Mouse (Mus musculus) neural tube, embryonic 12.5 days (tissue): ENCODE results near the gene Uroc1. TPM values are rescaled to one million over a fixed set of nuclear protein-coding genes. Genes with fewer than 3 reads are reported as not detected.
A peak's percentile ranks its signal among the peaks of the same experiment; 100 is the strongest.

Experiments used
- ATAC-seq: fragments of 200-750 bp; cut with Nextera tagmentation; 2 replicates; pipeline ENCODE4 v1.8.0; 2017; ENCODE audit warnings: low read depth, mild to moderate bottlenecking, moderate TSS enrichment, moderate library complexity; ENCODE audit not compliant: low FRiP score
- H3K27ac ChIP-seq: fragments of 300-500 bp; sonication (generic); 2 replicates; pipeline ENCODE4 v1.5.1; 2016
- H3K27me3 ChIP-seq: fragments of 300-500 bp; sonication (generic); replicated peaks from 2 replicates; pipeline ENCODE4 v1.6.1; 2016; ENCODE audit warnings: mild to moderate bottlenecking
- H3K36me3 ChIP-seq: fragments of 300-500 bp; sonication (generic); 2 replicates; pipeline ENCODE4 v1.6.1; 2016; ENCODE audit warnings: mild to moderate bottlenecking
- H3K4me1 ChIP-seq: fragments of 300-500 bp; sonication (generic); 2 replicates; pipeline ENCODE4 v1.6.1; 2016
- H3K4me2 ChIP-seq: fragments of 300-500 bp; sonication (generic); replicated peaks from 2 replicates; pipeline ENCODE4 v1.6.1; 2016; ENCODE audit warnings: mild to moderate bottlenecking
- H3K4me3 ChIP-seq: fragments of 300-500 bp; sonication (generic); 2 replicates; pipeline ENCODE4 v1.5.1; 2016
- H3K9ac ChIP-seq: fragments of 300-500 bp; sonication (generic); 2 replicates; pipeline ENCODE4 v1.6.1; 2016; ENCODE audit warnings: mild to moderate bottlenecking
- H3K9me3 ChIP-seq: fragments of 300-500 bp; sonication (generic); 2 replicates; pipeline ENCODE4 v1.6.1; 2016; ENCODE audit warnings: mild to moderate bottlenecking
- WGBS: fragments of 180-500 bp; shearing (Covaris S2); methylation state at CpG from one replicate; pipeline ENCODE4 v1.1.7; 2016; 5-methylcytosine and 5-hydroxymethylcytosine counted together
- polyA plus RNA-seq: library from polyadenylated mRNA; unstranded; fragments of >200 nt; fragmentation: Nextera tagmentation; extraction: Ambion mirVana; gene quantifications from 2 replicates; pipeline ENCODE4 v1.2.1, GENCODE M21; 2016

Gene Uroc1
- polyA plus RNA-seq, 1 experiment from 2014 or later, result not detected

GRCm38 (mm10) chr6:90360922-90361614 lies 28.0 kb downstream of the Uroc1 start:
- Histone ChIP-seq H3K4me1 (no peaks in the 10 kb centered on the region), H3K9ac (no peak overlapping the region), H3K9me3 (no peaks in the 10 kb centered on the region), H3K4me3 (no peak overlapping the region), H3K4me2 (no peak overlapping the region), H3K36me3 (no peaks in the 10 kb centered on the region), H3K27ac (no peak overlapping the region), H3K27me3 (no peaks in the 10 kb centered on the region)
- 86% methylated on average over 6 of the region's 6 CpGs for WGBS
- ATAC-seq, result no peak

DNA sequence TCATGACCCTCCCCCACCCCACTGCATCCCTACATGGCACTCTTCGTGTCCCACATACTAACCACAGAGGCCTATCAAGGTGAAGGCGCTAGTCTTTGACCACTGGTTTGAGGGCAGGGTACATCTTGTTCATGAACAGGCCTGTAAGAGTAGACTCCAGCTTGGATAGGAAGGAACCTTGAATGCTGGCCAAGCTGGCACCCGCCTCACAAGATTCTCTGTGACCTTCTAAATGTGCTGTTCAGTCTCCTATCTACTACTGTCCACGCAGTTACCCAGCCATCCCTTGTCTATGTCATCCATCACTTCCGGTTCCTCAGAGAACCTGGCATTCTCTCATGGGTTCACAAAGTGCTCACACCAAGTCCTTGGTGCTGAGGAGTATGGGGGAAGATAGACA lies 30.2 kb downstream of the Uroc1 start:
- no peak overlapping the region for H3K9ac ChIP-seq
- no peak overlapping the region for H3K4me2 ChIP-seq
- no peaks in the 10 kb centered on the region for H3K27me3 ChIP-seq
- H3K4me3 ChIP-seq, result no peak overlapping the region
- no peaks in the 10 kb centered on the region for H3K36me3 ChIP-seq
- H3K9me3 ChIP-seq, result no peaks in the 10 kb centered on the region
- no peak overlapping the region for H3K27ac ChIP-seq
- 85% methylated on average over 5 of the region's 5 CpGs for WGBS
- H3K4me1 ChIP-seq, result no peaks in the 10 kb centered on the region
- no peak for ATAC-seq

DNA sequence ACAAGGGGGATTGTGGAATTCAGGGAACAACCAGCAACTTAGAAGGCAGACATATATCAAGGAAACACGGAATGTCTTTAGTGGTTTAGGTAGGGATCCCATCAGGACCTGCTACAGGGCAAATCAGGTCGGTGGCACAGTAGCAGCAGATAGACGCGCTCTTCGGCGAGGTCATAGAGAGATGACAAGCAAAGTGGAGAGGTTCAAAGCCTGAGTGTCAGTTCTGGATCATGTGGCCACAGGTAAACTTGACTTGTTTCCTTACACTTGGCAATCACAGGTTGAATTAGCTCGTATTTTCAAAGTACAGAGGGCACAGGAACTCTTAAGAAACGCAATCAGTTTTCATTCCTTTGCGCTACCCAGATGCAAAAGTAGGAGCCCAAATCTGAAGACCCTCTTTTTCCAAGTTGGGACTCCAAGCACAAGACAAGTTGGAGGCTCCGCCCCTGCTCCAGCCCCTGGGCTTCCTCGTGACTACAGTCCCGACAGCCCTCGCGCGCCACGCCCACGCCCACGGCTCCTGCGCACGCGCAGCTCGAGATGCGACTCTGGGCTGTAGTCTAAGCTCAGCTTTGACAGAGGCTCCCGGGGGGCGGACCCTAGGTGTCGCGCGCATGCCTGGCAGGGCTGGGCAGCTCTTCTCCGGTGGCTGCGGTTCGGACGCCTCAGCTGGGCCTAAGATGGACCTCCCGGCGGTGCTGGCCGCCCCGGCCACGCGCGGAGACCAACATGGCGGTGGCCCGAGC lies 36.1 kb downstream of the Uroc1 start, which contains the start of gene Zxdc:
Gene Zxdc (plus strand): TSS at position 517 of the 749 bp plus-strand sequence.
- H3K4me3 ChIP-seq, result peak within 1 kb of the TSS; percentile 96
- peak within 1 kb of the TSS; percentile 98 for H3K4me2 ChIP-seq
- H3K4me1 ChIP-seq, result peaks cover 22% of the 10 kb centered on the region
- peaks cover 17% of the 10 kb centered on the region for H3K36me3 ChIP-seq
- H3K27me3 ChIP-seq, result no peaks in the 10 kb centered on the region
- ATAC-seq, result peak; percentile 98
- peak within 1 kb of the TSS; percentile 88 for H3K9ac ChIP-seq
- 6% methylated on average over 41 of the region's 41 CpGs for WGBS
- no peaks in the 10 kb centered on the region for H3K9me3 ChIP-seq
- H3K27ac ChIP-seq, result peak within 1 kb of the TSS; percentile 57

DNA sequence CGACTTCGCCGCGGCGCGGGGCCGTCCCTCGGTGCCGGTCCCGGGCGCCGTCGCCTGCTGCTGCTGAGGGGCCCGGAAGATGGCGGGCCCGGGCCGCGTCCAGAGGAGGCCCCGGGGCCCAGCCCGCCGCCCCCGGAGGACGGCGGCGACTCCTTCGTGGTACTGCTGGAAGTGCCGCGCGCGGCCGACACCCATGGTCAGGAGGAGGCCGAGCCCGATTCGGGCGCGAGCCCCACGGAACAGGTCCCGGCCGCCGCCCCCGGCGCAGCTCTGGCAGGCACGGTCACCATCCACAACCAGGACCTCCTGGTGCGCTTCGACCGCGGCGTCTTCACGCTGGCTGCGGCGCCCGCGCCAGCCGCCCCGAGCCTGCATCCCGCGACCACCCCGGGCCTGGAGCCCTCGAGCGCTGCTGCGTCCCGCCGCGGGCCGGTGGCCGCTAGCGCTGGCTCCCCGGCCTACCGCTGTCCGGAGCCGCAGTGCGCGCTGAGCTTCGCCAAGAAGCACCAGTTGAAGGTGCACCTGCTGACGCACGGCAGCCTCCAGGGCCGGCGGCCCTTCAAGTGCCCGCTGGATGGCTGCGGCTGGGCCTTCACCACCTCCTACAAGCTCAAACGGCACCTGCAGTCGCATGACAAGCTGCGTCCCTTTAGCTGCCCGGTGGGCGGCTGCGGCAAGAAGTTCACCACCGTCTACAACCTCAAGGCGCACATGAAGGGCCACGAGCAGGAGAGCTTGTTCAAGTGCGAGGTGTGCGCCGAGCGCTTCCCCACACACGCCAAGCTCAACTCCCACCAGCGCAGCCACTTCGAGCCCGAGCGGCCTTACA lies 36.9 kb downstream of the Uroc1 start:
- H3K27me3 ChIP-seq, result no peaks in the 10 kb centered on the region
- H3K9ac ChIP-seq, result peak overlapping the region; percentile 88
- H3K4me3 ChIP-seq, result peak overlapping the region; percentile 96
- WGBS, result under 1% methylated on average over 93 of the region's 98 CpGs
- no peaks in the 10 kb centered on the region for H3K9me3 ChIP-seq
- peak overlapping the region; percentile 57 for H3K27ac ChIP-seq
- H3K36me3 ChIP-seq, result peaks cover 25% of the 10 kb centered on the region
- H3K4me2 ChIP-seq, result peak overlapping the region; percentile 98
- H3K4me1 ChIP-seq, result peaks cover 22% of the 10 kb centered on the region
- peak; percentile 78 for ATAC-seq

GRCm38 (mm10) chr6:90374647-90375046 lies 41.6 kb downstream of the Uroc1 start:
- no peaks in the 10 kb centered on the region for H3K27me3 ChIP-seq
- peaks cover 62% of the 10 kb centered on the region for H3K36me3 ChIP-seq
- no peak for ATAC-seq
- WGBS, result 87% methylated on average over 4 of the region's 4 CpGs
- no peak overlapping the region for H3K27ac ChIP-seq
- H3K9ac ChIP-seq, result no peak overlapping the region
- H3K4me1 ChIP-seq, result peaks cover 22% of the 10 kb centered on the region
- H3K4me2 ChIP-seq, result no peak overlapping the region
- H3K4me3 ChIP-seq, result no peak overlapping the region
- no peaks in the 10 kb centered on the region for H3K9me3 ChIP-seq

DNA sequence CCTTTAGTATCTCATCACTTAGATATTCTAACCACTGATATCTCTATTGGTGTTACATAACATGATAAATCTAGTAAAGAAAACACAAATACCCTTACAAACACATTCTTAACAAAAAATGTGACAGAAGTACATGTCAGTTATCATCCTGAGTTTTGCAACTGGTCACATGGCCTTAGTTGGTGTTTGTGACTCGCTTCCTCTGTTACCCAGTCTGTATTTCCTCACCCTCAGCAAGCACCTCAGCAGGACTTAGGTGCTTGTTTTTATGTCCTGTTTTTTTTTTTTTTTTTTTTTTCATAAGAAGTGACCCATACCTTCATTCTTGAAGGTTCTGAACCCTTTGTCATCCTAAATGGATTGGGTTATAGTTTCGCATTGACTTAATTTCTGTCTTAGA lies 44.6 kb downstream of the Uroc1 start:
- no peak overlapping the region for H3K27ac ChIP-seq
- peaks cover 88% of the 10 kb centered on the region for H3K36me3 ChIP-seq
- WGBS, result over 99% methylated on average over 2 of the region's 2 CpGs

DNA sequence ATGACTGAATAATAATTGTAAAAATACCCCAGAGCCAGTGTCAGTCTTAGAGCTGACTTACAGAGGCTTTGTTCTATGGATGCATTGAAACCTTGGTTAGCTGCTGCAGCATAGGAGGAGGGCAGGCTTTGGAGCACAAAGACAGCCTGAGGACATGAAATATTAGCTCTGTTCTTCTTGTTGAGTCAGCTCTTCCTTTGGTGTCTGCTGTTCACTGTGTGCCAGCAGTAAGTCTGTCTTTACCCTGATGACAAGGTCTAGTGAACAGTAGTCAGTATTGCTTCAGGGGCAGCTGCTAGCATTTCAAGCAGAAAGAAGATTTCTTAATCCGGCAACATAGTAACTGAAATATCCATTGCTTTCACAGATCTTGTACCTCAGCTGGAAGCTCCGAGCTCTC lies 48.4 kb downstream of the Uroc1 start:
- no peaks in the 10 kb centered on the region for H3K4me1 ChIP-seq
- H3K27me3 ChIP-seq, result no peaks in the 10 kb centered on the region
- no peak overlapping the region for H3K27ac ChIP-seq
- H3K9me3 ChIP-seq, result no peaks in the 10 kb centered on the region
- H3K4me2 ChIP-seq, result no peak overlapping the region
- no peak overlapping the region for H3K9ac ChIP-seq
- no peak for ATAC-seq
- H3K36me3 ChIP-seq, result peaks cover 82% of the 10 kb centered on the region
- no peak overlapping the region for H3K4me3 ChIP-seq
- 97% methylated on average over 2 of the region's 2 CpGs for WGBS

More for the DNA sequence above, 44.6 kb downstream of the Uroc1 start:
- no peaks in the 10 kb centered on the region for H3K9me3 ChIP-seq
- H3K4me3 ChIP-seq, result no peak overlapping the region
- H3K4me2 ChIP-seq, result no peak overlapping the region
- H3K4me1 ChIP-seq, result 0 out of 2 replicates have a peak, but pooled peaks cover under 1% of the 10 kb centered on the region
- H3K9ac ChIP-seq, result no peak overlapping the region
- no peaks in the 10 kb centered on the region for H3K27me3 ChIP-seq
- no peak for ATAC-seq

DNA sequence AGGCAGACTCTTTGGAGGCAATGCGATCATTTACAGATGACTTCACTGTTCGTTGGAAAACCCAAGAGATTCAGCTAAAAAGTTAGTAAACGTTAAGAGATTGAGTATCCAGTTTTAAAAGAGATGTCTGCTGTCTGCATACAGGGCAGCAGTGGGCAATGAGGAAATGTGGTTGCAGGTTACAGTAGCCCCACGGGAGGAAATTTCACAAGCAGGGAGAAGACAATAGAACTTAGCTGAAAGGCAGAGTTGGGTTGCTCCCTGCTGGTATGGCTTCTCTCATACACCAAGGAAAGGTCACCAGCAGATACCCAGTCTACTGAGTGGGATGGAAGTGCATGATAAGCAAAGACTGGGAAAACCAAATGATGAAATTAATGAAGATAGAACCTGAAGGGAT lies 57.5 kb downstream of the Uroc1 start:
- H3K4me3 ChIP-seq, result no peak overlapping the region
- no peak overlapping the region for H3K4me2 ChIP-seq
- no peak overlapping the region for H3K27ac ChIP-seq
- ATAC-seq, result no peak
- H3K9me3 ChIP-seq, result no peaks in the 10 kb centered on the region
- H3K9ac ChIP-seq, result no peak overlapping the region
- 86% methylated on average over 4 of the region's 4 CpGs for WGBS
- H3K4me1 ChIP-seq, result no peaks in the 10 kb centered on the region
- peaks cover 50% of the 10 kb centered on the region for H3K36me3 ChIP-seq
- no peaks in the 10 kb centered on the region for H3K27me3 ChIP-seq

- WGBS, result 74% methylated on average over 3 of the region's 3 CpGs
- peaks cover 35% of the 10 kb centered on the region for H3K36me3 ChIP-seq
Measured at GRCm38 (mm10) chr6:90393948-90394347, 60.9 kb downstream of the Uroc1 start.

GRCm38 (mm10) chr6:90395751-90396150 lies 62.7 kb downstream of the Uroc1 start:
- Histone ChIP-seq H3K4me3 (no peak overlapping the region), H3K9ac (no peak overlapping the region), H3K4me1 (no peaks in the 10 kb centered on the region), H3K9me3 (no peaks in the 10 kb centered on the region), H3K36me3 (peaks cover 24% of the 10 kb centered on the region; the same call in 1 of the 2 replicates), H3K27ac (no peak overlapping the region), H3K4me2 (no peak overlapping the region), H3K27me3 (no peaks in the 10 kb centered on the region)
- ATAC-seq, result no peak
- 91% methylated on average over 2 of the region's 2 CpGs for WGBS

More at GRCm38 (mm10) chr6:90393948-90394347, 60.9 kb downstream of the Uroc1 start:
- Histone ChIP-seq H3K27ac (no peak overlapping the region), H3K9me3 (no peaks in the 10 kb centered on the region), H3K4me2 (no peak overlapping the region), H3K4me3 (no peak overlapping the region), H3K4me1 (no peaks in the 10 kb centered on the region), H3K9ac (no peak overlapping the region), H3K27me3 (no peaks in the 10 kb centered on the region)
- no peak for ATAC-seq

- Histone ChIP-seq H3K27ac (no peak overlapping the region), H3K4me1 (no peaks in the 10 kb centered on the region), H3K9me3 (no peaks in the 10 kb centered on the region), H3K4me3 (no peak overlapping the region), H3K36me3 (peaks cover 26% of the 10 kb centered on the region), H3K9ac (no peak overlapping the region), H3K27me3 (no peaks in the 10 kb centered on the region), H3K4me2 (no peak overlapping the region)
- WGBS, result 92% methylated on average over 3 of the region's 3 CpGs
- ATAC-seq, result no peak
Measured at GRCm38 (mm10) chr6:90397291-90397690, 64.2 kb downstream of the Uroc1 start.

DNA sequence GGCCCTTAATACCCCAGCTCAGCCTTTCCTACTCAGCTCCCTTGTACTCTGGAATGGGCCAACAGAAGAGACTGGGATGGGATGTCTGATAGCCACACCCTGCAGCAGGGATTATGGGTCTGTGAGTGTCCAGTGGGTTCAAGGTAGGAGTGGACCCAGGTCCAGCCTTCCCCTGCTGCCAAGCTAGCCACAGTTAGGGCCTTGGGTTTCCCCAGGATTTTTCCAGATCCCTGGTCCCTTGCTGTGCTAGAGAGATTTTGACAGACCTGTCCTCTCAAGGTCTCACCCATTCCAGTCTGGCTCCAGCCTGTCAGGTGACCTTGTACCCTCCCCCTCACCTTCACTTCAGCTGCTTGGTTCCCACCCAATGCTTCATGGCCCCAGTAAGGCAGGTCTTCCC lies 75.5 kb downstream of the Uroc1 start:
- no peak overlapping the region for H3K9ac ChIP-seq
- H3K36me3 ChIP-seq, result peaks cover 6% of the 10 kb centered on the region
- H3K27ac ChIP-seq, result no peak overlapping the region
- no peaks in the 10 kb centered on the region for H3K4me1 ChIP-seq
- no peak overlapping the region for H3K4me2 ChIP-seq
- H3K4me3 ChIP-seq, result no peak overlapping the region
- no peaks in the 10 kb centered on the region for H3K27me3 ChIP-seq
- no peaks in the 10 kb centered on the region for H3K9me3 ChIP-seq
- no peak for ATAC-seq
